Mouse (Mus musculus) liver, embryonic 16.5 days (tissue): ENCODE measurements around the gene Plekha6. TPM values are rescaled to one million over a fixed set of nuclear protein-coding genes. Genes with fewer than 3 reads are reported as not detected.
A peak's percentile ranks its signal among the peaks of the same experiment; 100 is the strongest.

Source experiments
- ATAC-seq: fragments of 200-750 bp; cut with Nextera tagmentation; 2 replicates; pipeline ENCODE4 v1.8.0; 2017; ENCODE audit warnings: low read depth, mild to moderate bottlenecking, moderate number of reproducible peaks, moderate library complexity
- H3K27ac ChIP-seq: fragments of 300-500 bp; sonication (generic); 2 replicates; pipeline ENCODE4 v1.5.1; 2014; ENCODE audit warnings: mild to moderate bottlenecking, low read length
- H3K27me3 ChIP-seq: fragments of 300-500 bp; sonication (generic); 2 replicates; pipeline ENCODE4 v1.6.1; 2014; ENCODE audit warnings: low read depth, low read length, mixed read lengths; ENCODE audit not compliant: control insufficient read depth, insufficient read depth
- H3K36me3 ChIP-seq: fragments of 300-500 bp; sonication (generic); 2 replicates; pipeline ENCODE4 v1.6.1; 2014; ENCODE audit warnings: mild to moderate bottlenecking; ENCODE audit not compliant: control insufficient read depth, insufficient read depth
- H3K4me1 ChIP-seq: fragments of 300-500 bp; sonication (generic); 2 replicates; pipeline ENCODE4 v1.6.1; 2014; ENCODE audit warnings: low read depth, low read length, mixed read lengths; ENCODE audit not compliant: control insufficient read depth
- H3K4me2 ChIP-seq: fragments of 300-500 bp; sonication (generic); 2 replicates; pipeline ENCODE4 v1.6.1; 2014; ENCODE audit warnings: low read depth, low read length, mixed read lengths
- H3K4me3 ChIP-seq: fragments of 300-500 bp; sonication (generic); 2 replicates; pipeline ENCODE4 v1.5.1; 2014; ENCODE audit warnings: low read depth, mild to moderate bottlenecking, low read length
- H3K9ac ChIP-seq: fragments of 300-500 bp; sonication (generic); 2 replicates; pipeline ENCODE4 v1.6.1; 2014; ENCODE audit warnings: low read depth, low read length
- H3K9me3 ChIP-seq: fragments of 300-500 bp; sonication (generic); replicated peaks from 2 replicates; pipeline ENCODE4 v1.6.1; 2016; ENCODE audit warnings: low read length; ENCODE audit not compliant: control insufficient read depth
- WGBS: fragments of 180-500 bp; shearing (Covaris S2); extraction: QIAGEN DNeasy Blood & Tissue Kit; methylation state at CpG from one replicate; pipeline ENCODE4 v1.1.7; 2014; ENCODE audit not compliant: insufficient replicate concordance; 5-methylcytosine and 5-hydroxymethylcytosine counted together
- polyA plus RNA-seq: library from polyadenylated mRNA; unstranded; fragments of >200 nt; fragmentation: Nextera tagmentation; extraction: Ambion mirVana; gene quantifications from 2 replicates; pipeline ENCODE4 v1.2.1, GENCODE M21; 2015

Gene Plekha6
- polyA plus RNA-seq, 1 experiment from 2014 or later, result 3.7 TPM

DNA sequence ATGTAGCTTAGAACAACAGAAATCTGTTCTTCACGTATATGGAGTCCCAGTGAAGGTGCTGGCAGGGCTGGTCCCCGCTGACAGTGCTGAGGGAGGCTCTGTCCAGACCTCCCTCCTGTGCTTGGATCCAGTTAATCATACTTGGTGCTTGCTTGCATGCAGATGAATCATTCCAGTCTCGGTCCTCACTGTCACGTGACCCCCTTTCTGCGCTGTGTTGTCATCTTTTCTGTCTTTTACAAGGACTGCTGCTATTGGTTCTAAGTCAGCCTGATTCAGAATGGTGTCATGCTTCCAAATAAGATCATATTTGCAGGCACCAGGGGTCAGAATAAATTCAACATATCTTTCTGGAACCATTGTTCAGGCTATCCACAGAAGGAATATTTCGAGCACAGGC is 127.9 kb downstream of the Plekha6 start:
- Histone ChIP-seq H3K4me1 (no peaks in the 10 kb centered on the region; the same call in 1 of the 2 replicates), H3K9me3 (no peaks in the 10 kb centered on the region), H3K27me3 (no peaks in the 10 kb centered on the region), H3K27ac (no peak overlapping the region), H3K4me3 (no peak overlapping the region), H3K36me3 (no peaks in the 10 kb centered on the region; the same call in 1 of the 2 replicates), H3K9ac (no peak overlapping the region), H3K4me2 (no peak overlapping the region)
- no peak for ATAC-seq
- 66% methylated on average over 6 of the region's 6 CpGs for WGBS

DNA sequence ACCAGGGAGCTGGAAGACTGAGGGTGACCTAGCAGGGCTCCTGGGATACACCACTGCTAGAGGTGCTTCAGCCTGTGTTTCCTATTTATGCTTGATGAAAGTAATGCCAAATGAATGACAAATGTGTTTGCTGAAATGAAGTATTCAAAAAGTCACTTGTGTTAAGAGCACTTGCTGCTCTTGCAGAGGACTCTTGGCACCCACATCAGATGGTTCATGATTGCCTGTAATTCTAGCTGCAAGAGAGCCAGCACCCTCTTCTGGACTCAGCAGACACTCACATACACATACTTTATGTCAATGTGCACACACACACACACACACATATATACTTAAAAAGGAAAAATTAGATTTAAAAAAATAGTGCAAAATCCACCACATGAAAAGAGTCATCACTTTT is 128.6 kb downstream of the Plekha6 start:
- ATAC-seq, result no peak
- no peaks in the 10 kb centered on the region for H3K27me3 ChIP-seq
- no peaks in the 10 kb centered on the region; the same call in 1 of the 2 replicates for H3K36me3 ChIP-seq
- no peak overlapping the region for H3K27ac ChIP-seq
- H3K4me2 ChIP-seq, result no peak overlapping the region
- no peaks in the 10 kb centered on the region; the same call in 1 of the 2 replicates for H3K4me1 ChIP-seq
- H3K4me3 ChIP-seq, result no peak overlapping the region
- H3K9ac ChIP-seq, result no peak overlapping the region
- no peaks in the 10 kb centered on the region for H3K9me3 ChIP-seq

DNA sequence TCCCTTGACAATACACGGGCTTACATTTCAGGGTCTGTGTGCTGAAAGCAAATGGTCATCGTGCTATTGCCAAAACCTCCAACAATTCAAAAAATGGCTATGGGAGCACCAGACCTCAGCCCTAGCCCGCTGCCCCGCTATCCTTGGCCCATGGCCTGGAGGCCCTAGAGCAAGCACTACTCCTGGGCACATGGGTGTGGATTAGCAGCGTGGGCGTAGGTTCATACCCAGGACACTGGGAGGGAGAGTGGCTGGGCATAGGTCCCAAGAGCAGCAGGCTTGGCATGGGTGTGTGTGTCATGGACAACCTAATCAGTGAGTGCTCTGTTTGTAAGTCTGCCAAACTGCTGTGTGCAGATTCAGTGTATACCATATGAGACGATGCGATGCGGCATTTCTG is 132.4 kb downstream of the Plekha6 start:
- H3K4me3 ChIP-seq, result no peak overlapping the region
- H3K9me3 ChIP-seq, result no peaks in the 10 kb centered on the region
- WGBS, result 72% methylated on average over 9 of the region's 9 CpGs
- no peaks in the 10 kb centered on the region for H3K27me3 ChIP-seq
- ATAC-seq, result no peak
- no peak overlapping the region for H3K9ac ChIP-seq
- no peak overlapping the region for H3K27ac ChIP-seq
- H3K4me1 ChIP-seq, result no peaks in the 10 kb centered on the region
- H3K36me3 ChIP-seq, result no peaks in the 10 kb centered on the region; the same call in 1 of the 2 replicates
- H3K4me2 ChIP-seq, result no peak overlapping the region

DNA sequence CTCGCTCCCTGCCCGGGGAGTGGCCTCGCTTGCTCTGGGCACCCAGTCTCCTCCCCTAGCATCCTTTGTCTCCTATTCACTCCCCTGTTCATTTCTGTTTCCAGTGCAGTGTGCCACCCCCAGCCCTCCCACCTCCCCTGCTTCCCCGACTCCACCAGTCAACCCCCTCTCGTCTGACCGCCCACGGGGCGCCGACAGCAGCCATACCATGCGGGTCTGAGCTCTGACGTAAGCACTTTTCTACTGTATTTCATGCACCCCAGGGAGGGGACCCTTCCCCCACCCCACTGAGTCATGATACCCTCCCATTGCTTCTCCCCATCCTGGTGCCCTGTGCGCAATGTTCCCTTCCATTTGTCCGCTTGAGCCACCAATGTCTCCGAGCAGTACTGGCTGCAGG is 134.8 kb downstream of the Plekha6 start:
- H3K9ac ChIP-seq, result no peak overlapping the region
- no peaks in the 10 kb centered on the region for H3K9me3 ChIP-seq
- H3K4me2 ChIP-seq, result no peak overlapping the region
- no peak overlapping the region for H3K27ac ChIP-seq
- no peaks in the 10 kb centered on the region; the same call in 1 of the 2 replicates for H3K36me3 ChIP-seq
- no peaks in the 10 kb centered on the region for H3K27me3 ChIP-seq
- no peak overlapping the region for H3K4me3 ChIP-seq
- no peaks in the 10 kb centered on the region for H3K4me1 ChIP-seq
- ATAC-seq, result no peak
- WGBS, result 38% methylated on average over 14 of the region's 14 CpGs

- WGBS, result 41% methylated on average over 3 of the region's 3 CpGs
- H3K27me3 ChIP-seq, result no peaks in the 10 kb centered on the region
- ATAC-seq, result peak; percentile 85
These were observed 138.5 kb downstream of the Plekha6 start for GRCm38 (mm10) chr1:133302540-133302939.

GRCm38 (mm10) chr1:133306842-133307241 is 142.8 kb downstream of the Plekha6 start:
- no peak for ATAC-seq
- Histone ChIP-seq H3K4me3 (no peak overlapping the region), H3K27ac (no peak overlapping the region), H3K9ac (no peak overlapping the region), H3K4me1 (peaks cover 2% of the 10 kb centered on the region; the same call in 1 of the 2 replicates), H3K4me2 (no peak overlapping the region), H3K27me3 (no peaks in the 10 kb centered on the region), H3K9me3 (no peaks in the 10 kb centered on the region), H3K36me3 (no peaks in the 10 kb centered on the region)
- WGBS, result 13% methylated on average over 4 of the region's 4 CpGs

More at GRCm38 (mm10) chr1:133302540-133302939, 138.5 kb downstream of the Plekha6 start:
- H3K9ac ChIP-seq, result no peak overlapping the region
- no peak overlapping the region for H3K27ac ChIP-seq
- H3K9me3 ChIP-seq, result no peaks in the 10 kb centered on the region
- H3K4me2 ChIP-seq, result no peak overlapping the region
- no peaks in the 10 kb centered on the region for H3K36me3 ChIP-seq
- H3K4me1 ChIP-seq, result no peaks in the 10 kb centered on the region
- H3K4me3 ChIP-seq, result no peak overlapping the region

GRCm38 (mm10) chr1:133307318-133307717 is 143.3 kb downstream of the Plekha6 start:
- H3K4me3 ChIP-seq, result no peak overlapping the region
- no peaks in the 10 kb centered on the region for H3K36me3 ChIP-seq
- no peak overlapping the region for H3K9ac ChIP-seq
- WGBS, result 12% methylated on average over 6 of the region's 6 CpGs
- no peaks in the 10 kb centered on the region for H3K27me3 ChIP-seq
- ATAC-seq, result no peak
- no peak overlapping the region for H3K4me2 ChIP-seq
- H3K9me3 ChIP-seq, result no peaks in the 10 kb centered on the region
- H3K4me1 ChIP-seq, result peaks cover 2% of the 10 kb centered on the region; the same call in 1 of the 2 replicates
- H3K27ac ChIP-seq, result no peak overlapping the region

- peaks cover 2% of the 10 kb centered on the region; the same call in 1 of the 2 replicates for H3K4me1 ChIP-seq
- H3K27ac ChIP-seq, result peak within 1 kb of the TSS; percentile 62
- peak within 1 kb of the TSS; percentile 17 for H3K4me2 ChIP-seq
- WGBS, result 55% methylated on average over 14 of the region's 14 CpGs
- no peaks in the 10 kb centered on the region for H3K9me3 ChIP-seq
- H3K9ac ChIP-seq, result no peak within 1 kb of the TSS
- no peaks in the 10 kb centered on the region for H3K36me3 ChIP-seq
- H3K4me3 ChIP-seq, result peak within 1 kb of the TSS; percentile 42
- peak; percentile 86 for ATAC-seq
- H3K27me3 ChIP-seq, result no peaks in the 10 kb centered on the region
These were observed 145.8 kb downstream of the Plekha6 start, which contains the start of gene Golt1a for GRCm38 (mm10) chr1:133309652-133310267. Gene Golt1a, plus strand, starts transcription at chr1:133309800.

GRCm38 (mm10) chr1:133311240-133311639 is 147.2 kb downstream of the Plekha6 start:
- H3K27me3 ChIP-seq, result no peaks in the 10 kb centered on the region
- H3K27ac ChIP-seq, result no peak overlapping the region
- no peak overlapping the region for H3K9ac ChIP-seq
- H3K4me3 ChIP-seq, result no peak overlapping the region
- ATAC-seq, result no peak
- WGBS, result 36% methylated on average over 4 of the region's 4 CpGs
- peaks cover 2% of the 10 kb centered on the region; the same call in 1 of the 2 replicates for H3K4me1 ChIP-seq
- H3K4me2 ChIP-seq, result no peak overlapping the region
- H3K9me3 ChIP-seq, result no peaks in the 10 kb centered on the region
- no peaks in the 10 kb centered on the region for H3K36me3 ChIP-seq
